Mouse (Mus musculus) forebrain, embryonic 13.5 days (tissue): Measurements from ENCODE around the gene Atp6ap1. TPM values are rescaled to one million over a fixed set of nuclear protein-coding genes. Genes with fewer than 3 reads are reported as not detected.

Source experiments
- ATAC-seq: fragments of 200-750 bp; cut with Nextera tagmentation; 2 replicates; pipeline ENCODE4 v1.8.0; 2017
- H3K27ac ChIP-seq: fragments of 300-500 bp; sonication (generic); 2 replicates; pipeline ENCODE4 v1.5.1; 2015; ENCODE audit warnings: inconsistent platforms, mild to moderate bottlenecking, moderate library complexity
- H3K27me3 ChIP-seq: fragments of 300-500 bp; sonication (generic); 2 replicates; pipeline ENCODE4 v1.6.1; 2015; ENCODE audit warnings: mild to moderate bottlenecking, inconsistent platforms
- H3K36me3 ChIP-seq: fragments of 300-500 bp; sonication (generic); 2 replicates; pipeline ENCODE4 v1.6.1; 2015; ENCODE audit warnings: mild to moderate bottlenecking, inconsistent platforms; ENCODE audit not compliant: poor library complexity, severe bottlenecking
- H3K4me1 ChIP-seq: fragments of 300-500 bp; sonication (generic); 2 replicates; pipeline ENCODE4 v1.6.1; 2015; ENCODE audit warnings: inconsistent platforms
- H3K4me2 ChIP-seq: fragments of 300-500 bp; sonication (generic); 2 replicates; pipeline ENCODE4 v1.6.1; 2015; ENCODE audit warnings: inconsistent platforms, mild to moderate bottlenecking, moderate library complexity
- H3K4me3 ChIP-seq: fragments of 300-500 bp; sonication (generic); 2 replicates; pipeline ENCODE4 v1.5.1; 2015; ENCODE audit warnings: mild to moderate bottlenecking, inconsistent platforms
- H3K9ac ChIP-seq: fragments of 300-500 bp; sonication (generic); 2 replicates; pipeline ENCODE4 v1.6.1; 2015; ENCODE audit warnings: mild to moderate bottlenecking, inconsistent platforms
- H3K9me3 ChIP-seq: fragments of 300-500 bp; sonication (generic); replicated peaks from 2 replicates; pipeline ENCODE4 v1.6.1; 2016; ENCODE audit warnings: inconsistent platforms
- WGBS: fragments of 180-500 bp; shearing (Covaris S2); methylation state at CpG from one replicate; pipeline ENCODE4 v1.1.7; 2015; 5-methylcytosine and 5-hydroxymethylcytosine counted together
- polyA plus RNA-seq: library from polyadenylated mRNA; unstranded; fragments of >200 nt; fragmentation: Nextera tagmentation; extraction: Ambion mirVana; gene quantifications from 2 replicates; pipeline ENCODE4 v1.2.1, GENCODE M21; 2015

The Atp6ap1 gene
- polyA plus RNA-seq, 1 experiment from 2014 or later = 125 TPM

- H3K4me3 ChIP-seq = no peak overlapping the region
- no peaks in the 10 kb centered on the region for H3K9me3 ChIP-seq
- H3K27me3 ChIP-seq = no peaks in the 10 kb centered on the region
- H3K9ac ChIP-seq = no peak overlapping the region
- no peak for ATAC-seq
- no peak overlapping the region for H3K4me2 ChIP-seq
- peaks cover 11% of the 10 kb centered on the region; the same call in 1 of the 2 replicates for H3K4me1 ChIP-seq
- H3K36me3 ChIP-seq = peaks cover 12% of the 10 kb centered on the region; the same call in 1 of the 2 replicates
- WGBS = 29% methylated on average over 10 of the region's 10 CpGs
- H3K27ac ChIP-seq = no peak overlapping the region
Observed at GRCm38 (mm10) chrX:74273422-74274322, 23.2 kb upstream of the Atp6ap1 start.

GRCm38 (mm10) chrX:74277916-74278315 lies 19.0 kb upstream of the Atp6ap1 start:
- Histone ChIP-seq H3K27me3 (no peaks in the 10 kb centered on the region), H3K9me3 (no peaks in the 10 kb centered on the region), H3K27ac (no peak overlapping the region), H3K4me2 (no peak overlapping the region), H3K4me3 (no peak overlapping the region), H3K9ac (no peak overlapping the region), H3K4me1 (0 out of 2 replicates have a peak, but pooled peaks cover 7% of the 10 kb centered on the region), H3K36me3 (peaks cover 6% of the 10 kb centered on the region; the same call in 1 of the 2 replicates)
- WGBS = 75% methylated on average over 8 of the region's 8 CpGs
- ATAC-seq = no peak

GRCm38 (mm10) chrX:74281041-74281731 lies 15.7 kb upstream of the Atp6ap1 start:
- no peaks in the 10 kb centered on the region for H3K9me3 ChIP-seq
- no peak for ATAC-seq
- 17% methylated on average over 14 of the region's 14 CpGs for WGBS
- H3K9ac ChIP-seq = peak overlapping the region; percentile 82
- H3K4me2 ChIP-seq = peak overlapping the region; percentile 72
- peak overlapping the region; percentile 57 for H3K4me3 ChIP-seq
- no peaks in the 10 kb centered on the region for H3K36me3 ChIP-seq
- H3K27ac ChIP-seq = no peak overlapping the region
- no peaks in the 10 kb centered on the region for H3K27me3 ChIP-seq
- H3K4me1 ChIP-seq = peaks cover 17% of the 10 kb centered on the region

- H3K9me3 ChIP-seq = no peaks in the 10 kb centered on the region
- H3K36me3 ChIP-seq = no peaks in the 10 kb centered on the region
- H3K9ac ChIP-seq = peak within 1 kb of the TSS; percentile 82
- H3K27me3 ChIP-seq = no peaks in the 10 kb centered on the region
- 13% methylated on average over 16 of the region's 16 CpGs for WGBS
- peak within 1 kb of the TSS; percentile 57 for H3K4me3 ChIP-seq
- peak within 1 kb of the TSS; percentile 72 for H3K4me2 ChIP-seq
- peak within 1 kb of the TSS; percentile 78 for H3K27ac ChIP-seq
- peaks cover 17% of the 10 kb centered on the region for H3K4me1 ChIP-seq
- ATAC-seq = peak; percentile 63
Observed at GRCm38 (mm10) chrX:74281732-74282394, 15.0 kb upstream of the Atp6ap1 start, which contains the start of the genes Taz and Dnase1l1. TSS of gene Taz (plus strand) at chrX:74281912. TSS of gene Dnase1l1 (minus strand) at chrX:74282337.

- peaks cover 17% of the 10 kb centered on the region for H3K4me1 ChIP-seq
- no peaks in the 10 kb centered on the region for H3K36me3 ChIP-seq
- 19% methylated on average over 39 of the region's 39 CpGs for WGBS
- no peaks in the 10 kb centered on the region for H3K9me3 ChIP-seq
- H3K27me3 ChIP-seq = no peaks in the 10 kb centered on the region
- ATAC-seq = peak; percentile 89
- peak overlapping the region; percentile 57 for H3K4me3 ChIP-seq
- peak overlapping the region; percentile 78 for H3K27ac ChIP-seq
- H3K9ac ChIP-seq = peak overlapping the region; percentile 82
- H3K4me2 ChIP-seq = peak overlapping the region; percentile 72
Observed at GRCm38 (mm10) chrX:74282395-74283091, 14.4 kb upstream of the Atp6ap1 start.

GRCm38 (mm10) chrX:74283092-74283437 lies 13.8 kb upstream of the Atp6ap1 start:
- Histone ChIP-seq H3K36me3 (peaks cover 2% of the 10 kb centered on the region; the same call in 1 of the 2 replicates), H3K9me3 (no peaks in the 10 kb centered on the region), H3K9ac (peak overlapping the region; percentile 82), H3K27me3 (no peaks in the 10 kb centered on the region), H3K27ac (peak overlapping the region; percentile 78), H3K4me2 (peak overlapping the region; percentile 72), H3K4me3 (peak overlapping the region; percentile 57), H3K4me1 (peaks cover 17% of the 10 kb centered on the region)
- WGBS = 33% methylated on average over 5 of the region's 5 CpGs
- peak; percentile 20 for ATAC-seq

- Histone ChIP-seq H3K9ac (no peak overlapping the region), H3K4me2 (no peak overlapping the region), H3K27ac (no peak overlapping the region), H3K4me3 (no peak overlapping the region), H3K4me1 (peaks cover 8% of the 10 kb centered on the region; the same call in 1 of the 2 replicates), H3K36me3 (peaks cover 11% of the 10 kb centered on the region; the same call in 1 of the 2 replicates), H3K27me3 (no peaks in the 10 kb centered on the region), H3K9me3 (no peaks in the 10 kb centered on the region)
- ATAC-seq = no peak
- WGBS = 86% methylated on average over 4 of the region's 4 CpGs
Observed at GRCm38 (mm10) chrX:74293431-74293830, 3.5 kb upstream of the Atp6ap1 start.

- Histone ChIP-seq H3K27me3 (no peaks in the 10 kb centered on the region), H3K4me1 (peaks cover 8% of the 10 kb centered on the region; the same call in 1 of the 2 replicates), H3K4me3 (no peak overlapping the region), H3K36me3 (peaks cover 34% of the 10 kb centered on the region), H3K9ac (no peak overlapping the region), H3K27ac (no peak overlapping the region), H3K4me2 (no peak overlapping the region), H3K9me3 (no peaks in the 10 kb centered on the region)
- WGBS = 86% methylated on average over 1 of the region's 1 CpGs
- ATAC-seq = no peak
Observed at GRCm38 (mm10) chrX:74298348-74298747, 1.5 kb downstream of the Atp6ap1 start.

- no peak overlapping the region for H3K27ac ChIP-seq
- no peaks in the 10 kb centered on the region for H3K27me3 ChIP-seq
- ATAC-seq = no peak
- peaks cover 40% of the 10 kb centered on the region for H3K36me3 ChIP-seq
- H3K9me3 ChIP-seq = no peaks in the 10 kb centered on the region
- WGBS = 88% methylated on average over 3 of the region's 3 CpGs
- no peak overlapping the region for H3K4me2 ChIP-seq
- no peak overlapping the region for H3K9ac ChIP-seq
- H3K4me3 ChIP-seq = no peak overlapping the region
- peaks cover 14% of the 10 kb centered on the region for H3K4me1 ChIP-seq
Observed at GRCm38 (mm10) chrX:74299721-74300120, 2.8 kb downstream of the Atp6ap1 start.

- peaks cover 70% of the 10 kb centered on the region for H3K36me3 ChIP-seq
- H3K4me2 ChIP-seq = peak within 1 kb of the TSS; percentile 67
- peak; percentile 90 for ATAC-seq
- peaks cover 24% of the 10 kb centered on the region for H3K4me1 ChIP-seq
- H3K4me3 ChIP-seq = peak within 1 kb of the TSS; percentile 65
- 19% methylated on average over 39 of the region's 41 CpGs for WGBS
- peak within 1 kb of the TSS; percentile 78 for H3K9ac ChIP-seq
- peak within 1 kb of the TSS; percentile 94 for H3K27ac ChIP-seq
- no peaks in the 10 kb centered on the region for H3K9me3 ChIP-seq
- H3K27me3 ChIP-seq = no peaks in the 10 kb centered on the region
Observed at GRCm38 (mm10) chrX:74304867-74305700, 8.2 kb downstream of the Atp6ap1 start, which contains the start of gene Gdi1. TSS of gene Gdi1 (plus strand) at chrX:74304998.
